Mouse (Mus musculus): Measurements from ENCODE around the gene Dhx29. TPM values are rescaled to one million over a fixed set of nuclear protein-coding genes. Genes with fewer than 3 reads are reported as not detected.
"Not testable (repeated sequence)": the region's sequence is repeated elsewhere in the genome, so short reads cannot be mapped to it uniquely, and the experiment has no call there.

Dhx29 gene
- polyA plus RNA-seq, 1 experiment from 2014 or later: 29.0 TPM

- Histone ChIP-seq H3K27ac (no peak overlapping the region), H3K36me3 (replicated peaks) (no peaks in the 10 kb centered on the region), H3K27me3 (ENCODE audit: poor library complexity, severe bottlenecking) (peaks cover 97% of the 10 kb centered on the region), H3K9me3 (no peaks in the 10 kb centered on the region), H3K4me1 (peaks cover 59% of the 10 kb centered on the region), H3K4me3 (peak overlapping the region; percentile 58)
- 1% methylated on average over 23 of the region's 23 CpGs for WGBS
- DNase-seq (ENCODE audit: extremely low spot score, low spot score): peak; percentile 40
Measured at GRCm38 (mm10) chr13:112989541-112989940, 62.3 kb downstream of the Dhx29 start.

GRCm38 (mm10) chr13:112990346-112990745, 63.1 kb downstream of the Dhx29 start:
- Histone ChIP-seq H3K4me3 (no peak overlapping the region), H3K4me1 (peaks cover 59% of the 10 kb centered on the region), H3K36me3 (replicated peaks) (no peaks in the 10 kb centered on the region), H3K27me3 (ENCODE audit: poor library complexity, severe bottlenecking) (peaks cover 99% of the 10 kb centered on the region), H3K27ac (no peak overlapping the region), H3K9me3 (no peaks in the 10 kb centered on the region)
- 12% methylated on average over 4 of the region's 4 CpGs for WGBS
- DNase-seq (ENCODE audit: extremely low spot score, low spot score): no peak

GRCm38 (mm10) chr13:112993531-112994152, 66.4 kb downstream of the Dhx29 start, which contains the start of gene Mcidas:
TSS of gene Mcidas (plus strand) at chr13:112993845.
- WGBS: under 1% methylated on average over 60 of the region's 63 CpGs
- peaks cover 32% of the 10 kb centered on the region for H3K4me1 ChIP-seq
- no peaks in the 10 kb centered on the region for H3K36me3 ChIP-seq (replicated peaks)
- H3K9me3 ChIP-seq: no peaks in the 10 kb centered on the region
- H3K27ac ChIP-seq: 0 out of 2 replicates have a peak within 1 kb of the TSS, but pooled peaks have one; percentile 6
- peaks cover 99% of the 10 kb centered on the region for H3K27me3 ChIP-seq (ENCODE audit: poor library complexity, severe bottlenecking)
- H3K4me3 ChIP-seq: peak within 1 kb of the TSS; percentile 54
- DNase-seq (ENCODE audit: extremely low spot score, low spot score): peak; percentile 51

- DNase-seq (ENCODE audit: extremely low spot score, low spot score): peak; percentile 60
- Histone ChIP-seq H3K9me3 (no peaks in the 10 kb centered on the region), H3K4me1 (peaks cover 32% of the 10 kb centered on the region), H3K27me3 (ENCODE audit: poor library complexity, severe bottlenecking) (peaks cover 99% of the 10 kb centered on the region), H3K36me3 (replicated peaks) (no peaks in the 10 kb centered on the region), H3K27ac (0 out of 2 replicates have a peak overlapping the region, but pooled peaks have one; percentile 6), H3K4me3 (peak overlapping the region; percentile 54)
- under 1% methylated on average over 25 of the region's 25 CpGs for WGBS
Measured at GRCm38 (mm10) chr13:112994191-112994590, 66.9 kb downstream of the Dhx29 start.

- H3K9me3 ChIP-seq: no peaks in the 10 kb centered on the region
- no peaks in the 10 kb centered on the region for H3K36me3 ChIP-seq (replicated peaks)
- H3K4me1 ChIP-seq: peaks cover 24% of the 10 kb centered on the region
- H3K4me3 ChIP-seq: no peak overlapping the region
- H3K27me3 ChIP-seq (ENCODE audit: poor library complexity, severe bottlenecking): peaks cover 99% of the 10 kb centered on the region
- H3K27ac ChIP-seq: no peak overlapping the region
- WGBS: 60% methylated on average over 4 of the region's 4 CpGs
- DNase-seq (ENCODE audit: extremely low spot score, low spot score): no peak
Measured at GRCm38 (mm10) chr13:112996407-112996806, 69.2 kb downstream of the Dhx29 start.

GRCm38 (mm10) chr13:112997369-112997768, 70.1 kb downstream of the Dhx29 start:
- Histone ChIP-seq H3K9me3 (no peaks in the 10 kb centered on the region), H3K4me3 (no peak overlapping the region), H3K27ac (no peak overlapping the region), H3K36me3 (replicated peaks) (no peaks in the 10 kb centered on the region), H3K27me3 (ENCODE audit: poor library complexity, severe bottlenecking) (peaks cover 99% of the 10 kb centered on the region), H3K4me1 (peaks cover 24% of the 10 kb centered on the region)
- DNase-seq (ENCODE audit: extremely low spot score, low spot score): no peak
- 54% methylated on average over 6 of the region's 6 CpGs for WGBS

GRCm38 (mm10) chr13:112998427-112999201, 71.4 kb downstream of the Dhx29 start:
- WGBS: under 1% methylated on average over 46 of the region's 46 CpGs
- Histone ChIP-seq H3K27me3 (ENCODE audit: poor library complexity, severe bottlenecking) (peaks cover 86% of the 10 kb centered on the region), H3K9me3 (no peaks in the 10 kb centered on the region), H3K4me1 (peaks cover 19% of the 10 kb centered on the region), H3K4me3 (peak overlapping the region; percentile 53), H3K36me3 (replicated peaks) (no peaks in the 10 kb centered on the region), H3K27ac (no peak overlapping the region)
- peak; percentile 51 for DNase-seq (ENCODE audit: extremely low spot score, low spot score)

- Histone ChIP-seq H3K9me3 (no peaks in the 10 kb centered on the region), H3K4me1 (peaks cover 11% of the 10 kb centered on the region), H3K36me3 (replicated peaks) (no peaks in the 10 kb centered on the region), H3K27ac (no peak overlapping the region), H3K27me3 (ENCODE audit: poor library complexity, severe bottlenecking) (peaks cover 72% of the 10 kb centered on the region), H3K4me3 (no peak overlapping the region)
- no peak for DNase-seq (ENCODE audit: extremely low spot score, low spot score)
- 85% methylated on average over 3 of the region's 3 CpGs for WGBS
Measured at GRCm38 (mm10) chr13:113000090-113000489, 72.8 kb downstream of the Dhx29 start.

- H3K9me3 ChIP-seq: no peaks in the 10 kb centered on the region
- H3K4me1 ChIP-seq: peaks cover 11% of the 10 kb centered on the region
- 72% methylated on average over 9 of the region's 9 CpGs for WGBS
- no peak overlapping the region for H3K4me3 ChIP-seq
- DNase-seq (ENCODE audit: extremely low spot score, low spot score): no peak
- peaks cover 65% of the 10 kb centered on the region for H3K27me3 ChIP-seq (ENCODE audit: poor library complexity, severe bottlenecking)
- H3K27ac ChIP-seq: no peak overlapping the region
- H3K36me3 ChIP-seq (replicated peaks): no peaks in the 10 kb centered on the region
Measured at GRCm38 (mm10) chr13:113000576-113001318, 73.5 kb downstream of the Dhx29 start.

GRCm38 (mm10) chr13:113012683-113013082, 85.4 kb downstream of the Dhx29 start:
- no peaks in the 10 kb centered on the region for H3K36me3 ChIP-seq (replicated peaks)
- H3K4me1 ChIP-seq: no peaks in the 10 kb centered on the region
- no peak overlapping the region for H3K4me3 ChIP-seq
- H3K27ac ChIP-seq: no peak overlapping the region
- no peaks in the 10 kb centered on the region for H3K27me3 ChIP-seq (ENCODE audit: poor library complexity, severe bottlenecking)
- 88% methylated on average over 6 of the region's 6 CpGs for WGBS
- DNase-seq (ENCODE audit: extremely low spot score, low spot score): no peak
- no peaks in the 10 kb centered on the region for H3K9me3 ChIP-seq

GRCm38 (mm10) chr13:113013174-113013953, 86.1 kb downstream of the Dhx29 start:
- WGBS: 61% methylated on average over 19 of the region's 20 CpGs
- not testable (repeated sequence) for H3K4me1 ChIP-seq; H3K27ac ChIP-seq; DNase-seq (ENCODE audit: extremely low spot score, low spot score); H3K4me3 ChIP-seq; H3K36me3 ChIP-seq (replicated peaks); H3K27me3 ChIP-seq (ENCODE audit: poor library complexity, severe bottlenecking); H3K9me3 ChIP-seq
